Mouse (Mus musculus) heart, postnatal 0 days (tissue): ENCODE results near the gene Csrnp2.

ENCODE experiments used
- CTCF ChIP-seq: IDR thresholded peaks from 2 replicates; pipeline ENCODE4 v1.5.1; 2016; ENCODE audit warnings: antibody characterized with exemption, control low read depth, low read depth
- EP300 ChIP-seq: IDR thresholded peaks from 2 replicates; pipeline ENCODE4 v1.6.1; 2016; ENCODE audit warnings: antibody characterized with exemption, low read depth

DNA sequence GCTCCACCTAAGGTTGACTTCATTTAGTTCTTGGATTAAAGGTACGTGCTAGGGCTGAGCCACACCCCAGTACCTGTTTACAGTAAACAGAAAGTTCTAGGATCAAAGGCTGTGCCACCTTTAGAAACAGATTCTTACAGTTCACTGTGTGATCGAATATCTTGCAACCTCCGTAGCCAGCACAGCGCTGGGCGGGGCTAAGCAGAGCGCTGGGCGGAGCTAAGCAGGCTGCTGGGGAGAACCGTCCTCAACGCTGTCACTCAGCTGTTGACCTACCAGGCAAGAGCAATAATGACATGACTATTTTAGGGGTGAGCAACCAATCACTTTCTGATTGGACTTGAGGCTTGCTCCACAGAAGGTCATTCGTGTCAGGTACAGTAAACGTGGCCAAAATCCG, 34.3 kb downstream of the Csrnp2 start:
- TF ChIP-seq CTCF (no peak), EP300 (no peak)
